Comparison of ENCODE assay signal across 8 mouse cellular contexts in genomic region chr12:112830141-112830540, GRCm38 (mm10). TPM values are rescaled to one million over a fixed set of nuclear protein-coding genes. Genes with fewer than 3 reads are reported as not detected.
A peak's percentile ranks its signal among the peaks of the same experiment; 100 is the strongest.
DNase-seq lines count a peak whose midpoint lies in the region; ATAC-seq lines count a peak whose summit lies in the region.

No protein-coding gene starts in this region.

- H3K9me3 ChIP-seq in kidney, embryonic 16.5 days (ENCODE audit: low read length): no peaks in the 10 kb centered on the region
- no peaks in the 10 kb centered on the region for H3K9me3 ChIP-seq in hindbrain, embryonic 14.5 days (ENCODE audit: control insufficient read depth, low read length)
- no peaks in the 10 kb centered on the region for H3K9me3 ChIP-seq in midbrain, embryonic 14.5 days (ENCODE audit: control insufficient read depth, low read length)

- peak overlapping the region; percentile 70 for H3K4me2 ChIP-seq in kidney, embryonic 16.5 days (replicated peaks; ENCODE audit: low read depth, low read length)
- peak overlapping the region; percentile 69 for H3K4me2 ChIP-seq in hindbrain, embryonic 14.5 days (replicated peaks)
- peak overlapping the region; percentile 83 for H3K4me2 ChIP-seq in midbrain, embryonic 14.5 days (ENCODE audit: low read length)

- DNase-seq in kidney, adult 8-10 months: no peak
- DNase-seq in hindbrain, embryonic 14.5 days (ENCODE audit: low spot score): no peak
- no peak for DNase-seq in midbrain, embryonic 14.5 days
- no peak for DNase-seq in left cerebral cortex, postnatal 4 days
- no peak for DNase-seq in thymus, postnatal 4 days
- DNase-seq in left cerebral cortex, postnatal 25 days (ENCODE audit: low spot score in 2 of 2): no peak

- intact Hi-C loops in left cerebral cortex, postnatal 4 days (cut with DNase I): no loop called here
- intact Hi-C loops in left cerebral cortex, postnatal 25 days (cut with DNase I): no loop called here

- peak overlapping the region; percentile 87 for H3K9ac ChIP-seq in kidney, embryonic 16.5 days (replicated peaks; ENCODE audit: low read length)
- peak overlapping the region; percentile 73 for H3K9ac ChIP-seq in hindbrain, embryonic 14.5 days
- H3K9ac ChIP-seq in midbrain, embryonic 14.5 days (replicated peaks; ENCODE audit: low read length): peak overlapping the region; percentile 86

- H3K27ac ChIP-seq in kidney, embryonic 16.5 days (ENCODE audit: low read length): peak overlapping the region; percentile 64
- no peak overlapping the region for H3K27ac ChIP-seq in brown adipose tissue, adult 24 weeks (replicated peaks; ENCODE audit: low read depth, low read length)
- peak overlapping the region; percentile 73 for H3K27ac ChIP-seq in hindbrain, embryonic 14.5 days
- peak overlapping the region; percentile 84 for H3K27ac ChIP-seq in midbrain, embryonic 14.5 days (replicated peaks; ENCODE audit: low read depth, low read length)

- H3K27me3 ChIP-seq in kidney, embryonic 16.5 days (ENCODE audit: insufficient read depth, low read length): no peaks in the 10 kb centered on the region
- H3K27me3 ChIP-seq in hindbrain, embryonic 14.5 days (ENCODE audit: control insufficient read depth, insufficient read depth, low read length): no peaks in the 10 kb centered on the region
- H3K27me3 ChIP-seq in midbrain, embryonic 14.5 days (ENCODE audit: control insufficient read depth, insufficient read depth, low read length): no peaks in the 10 kb centered on the region

- peaks cover 36% of the 10 kb centered on the region for H3K4me1 ChIP-seq in kidney, embryonic 16.5 days (ENCODE audit: insufficient read depth, low read length)
- H3K4me1 ChIP-seq in brown adipose tissue, adult 24 weeks (ENCODE audit: control insufficient read depth, insufficient read depth, insufficient read length, low read length): peaks cover 9% of the 10 kb centered on the region; the same call in 1 of the 2 replicates
- H3K4me1 ChIP-seq in hindbrain, embryonic 14.5 days (replicated peaks; ENCODE audit: control insufficient read depth, insufficient read depth, low read length): peaks cover 37% of the 10 kb centered on the region
- H3K4me1 ChIP-seq in midbrain, embryonic 14.5 days (ENCODE audit: control insufficient read depth, insufficient read depth, low read length): peaks cover 31% of the 10 kb centered on the region

- ATAC-seq in kidney, embryonic 16.5 days (ENCODE audit: low FRiP score, low TSS enrichment): no peak
- no peak for ATAC-seq in hindbrain, embryonic 14.5 days (ENCODE audit: low FRiP score)
- ATAC-seq in midbrain, embryonic 14.5 days (ENCODE audit: low FRiP score, low TSS enrichment): no peak

- H3K36me3 ChIP-seq in kidney, embryonic 16.5 days (ENCODE audit: insufficient read depth, low read length): peaks cover 22% of the 10 kb centered on the region; the same call in 1 of the 2 replicates
- H3K36me3 ChIP-seq in hindbrain, embryonic 14.5 days (replicated peaks; ENCODE audit: control insufficient read depth, insufficient read depth): peaks cover 28% of the 10 kb centered on the region
- peaks cover 24% of the 10 kb centered on the region for H3K36me3 ChIP-seq in midbrain, embryonic 14.5 days (ENCODE audit: control insufficient read depth, insufficient read depth, low read length)

- 35% methylated on average over 2 of the region's 2 CpGs for WGBS in kidney, embryonic 16.5 days
- WGBS in hindbrain, embryonic 14.5 days: 43% methylated on average over 2 of the region's 2 CpGs
- WGBS in midbrain, embryonic 14.5 days: 20% methylated on average over 2 of the region's 2 CpGs

- peak overlapping the region; percentile 99 for H3K4me3 ChIP-seq in kidney, embryonic 16.5 days (ENCODE audit: low read length)
- peak overlapping the region; percentile 89 for H3K4me3 ChIP-seq in brown adipose tissue, adult 24 weeks (ENCODE audit: insufficient read depth, low read depth, low read length)
- peak overlapping the region; percentile 64 for H3K4me3 ChIP-seq in hindbrain, embryonic 14.5 days (replicated peaks; ENCODE audit: low read length)
- peak overlapping the region; percentile 96 for H3K4me3 ChIP-seq in midbrain, embryonic 14.5 days (replicated peaks; ENCODE audit: low read depth, low read length)

RNA-seq across cellular contexts. Expression of gene Cdca4, which starts 0.9 kb away (rescaled TPM):
- polyA plus RNA-seq in kidney, embryonic 16.5 days (2015; fragmentation: Nextera tagmentation; extraction: Ambion mirVana): 113 and 124 TPM in 2 replicates
- polyA plus RNA-seq in brown adipose tissue, adult 24 weeks (2012; ENCODE audit: insufficient read depth, insufficient read length, missing spikeins): 3.1 and 5.5 TPM in 2 replicates
- 39.1 and 43.4 TPM in 2 replicates for polyA plus RNA-seq in hindbrain, embryonic 14.5 days (2014; fragmentation: Nextera tagmentation; extraction: Ambion mirVana)
- 45.0 and 60.8 TPM in 2 replicates for polyA plus RNA-seq in midbrain, embryonic 14.5 days (2014; fragmentation: Nextera tagmentation; extraction: Ambion mirVana)
- 10 to 100 TPM; 18.5 to 19.8 TPM for total RNA-seq in left cerebral cortex, postnatal 4 days (2021)
- total RNA-seq in left cerebral cortex, postnatal 25 days (2021): 10 to 100 TPM in 1 of 2 experiments, 1 to 10 TPM in 1; 9.5 to 10.6 TPM

RNA-seq across cellular contexts. Expression of gene Clba1, which starts 21.4 kb away (rescaled TPM):
- 14.0 and 14.7 TPM in 2 replicates for polyA plus RNA-seq in kidney, embryonic 16.5 days (2015; fragmentation: Nextera tagmentation; extraction: Ambion mirVana)
- polyA plus RNA-seq in brown adipose tissue, adult 24 weeks (2012; ENCODE audit: insufficient read depth, insufficient read length, missing spikeins): 0.63 and 1.7 TPM in 2 replicates
- 20.2 and 21.0 TPM in 2 replicates for polyA plus RNA-seq in hindbrain, embryonic 14.5 days (2014; fragmentation: Nextera tagmentation; extraction: Ambion mirVana)
- 21.4 and 23.1 TPM in 2 replicates for polyA plus RNA-seq in midbrain, embryonic 14.5 days (2014; fragmentation: Nextera tagmentation; extraction: Ambion mirVana)
- 10 to 100 TPM; 15.0 to 15.8 TPM for total RNA-seq in left cerebral cortex, postnatal 4 days (2021)
- 10 to 100 TPM; 17.1 to 17.7 TPM for total RNA-seq in left cerebral cortex, postnatal 25 days (2021)

RNA-seq across cellular contexts. Expression of gene Ahnak2, which starts 27.7 kb away (rescaled TPM):
- polyA plus RNA-seq in kidney, embryonic 16.5 days (2015; fragmentation: Nextera tagmentation; extraction: Ambion mirVana): 0.91 and 1.2 TPM in 2 replicates
- 2.9 and 3.2 TPM in 2 replicates for polyA plus RNA-seq in brown adipose tissue, adult 24 weeks (2012; ENCODE audit: insufficient read depth, insufficient read length, missing spikeins)
- polyA plus RNA-seq in hindbrain, embryonic 14.5 days (2014; fragmentation: Nextera tagmentation; extraction: Ambion mirVana): 1.9 and 2.5 TPM in 2 replicates
- polyA plus RNA-seq in midbrain, embryonic 14.5 days (2014; fragmentation: Nextera tagmentation; extraction: Ambion mirVana): 0.62 and 0.75 TPM in 2 replicates
- total RNA-seq in left cerebral cortex, postnatal 4 days (2021): 10 to 100 TPM; 28.1 to 28.2 TPM
- 1 to 10 TPM; 5.3 to 5.5 TPM for total RNA-seq in left cerebral cortex, postnatal 25 days (2021)

RNA-seq across cellular contexts. Expression of gene Gpr132, which starts 37.9 kb away (rescaled TPM):
- polyA plus RNA-seq in kidney, embryonic 16.5 days (2015; fragmentation: Nextera tagmentation; extraction: Ambion mirVana): 0.15 and 0.22 TPM in 2 replicates
- polyA plus RNA-seq in brown adipose tissue, adult 24 weeks (2012; ENCODE audit: insufficient read depth, insufficient read length, missing spikeins): not detected in 2 replicates
- polyA plus RNA-seq in hindbrain, embryonic 14.5 days (2014; fragmentation: Nextera tagmentation; extraction: Ambion mirVana): not detected in 2 replicates
- polyA plus RNA-seq in midbrain, embryonic 14.5 days (2014; fragmentation: Nextera tagmentation; extraction: Ambion mirVana): 0.08 TPM in 1 of 2 replicates, not detected in the other
- not detected for total RNA-seq in left cerebral cortex, postnatal 4 days (2021)
- total RNA-seq in left cerebral cortex, postnatal 25 days (2021): not detected
